In genomic region chr8:13188052-13188555, GRCm38 (mm10) we compare ENCODE assay signal across 24 mouse cellular contexts. TPM values are rescaled to one million over a fixed set of nuclear protein-coding genes. Genes with fewer than 3 reads are reported as not detected.
"Had no signal": no experiment of that assay in that cellular context is flagged by ENCODE, and none has a peak within 500 bp of the region (broad histone marks: within the 10 kb centered on the region; RNA-seq: fewer than 3 reads in every experiment).

No protein-coding gene starts in this region.

- H3K4me1 ChIP-seq: heart, embryonic 10.5 days; heart, embryonic 12.5 days; hindbrain, embryonic 10.5 days; hindbrain, embryonic 12.5 days; intestine, embryonic 15.5 days; kidney, embryonic 15.5 days; limb, embryonic 13.5 days; limb, embryonic 15.5 days had no signal

- H3K9ac ChIP-seq: heart, embryonic 12.5 days; hindbrain, embryonic 12.5 days; hindbrain, embryonic 14.5 days; intestine, embryonic 15.5 days; kidney, embryonic 15.5 days; limb, embryonic 13.5 days; limb, embryonic 15.5 days had no signal

- H3K27me3 ChIP-seq: heart, embryonic 12.5 days; hindbrain, embryonic 12.5 days; intestine, embryonic 15.5 days; kidney, embryonic 15.5 days; limb, embryonic 13.5 days; limb, embryonic 15.5 days had no signal

- H3K4me3 ChIP-seq: heart, embryonic 10.5 days; heart, embryonic 12.5 days; hindbrain, embryonic 10.5 days; hindbrain, embryonic 12.5 days; intestine, embryonic 15.5 days; kidney, embryonic 15.5 days; limb, embryonic 13.5 days; limb, embryonic 15.5 days had no signal

- ATAC-seq: hindbrain, embryonic 16.5 days; inflammation-experienced regulatory T-cells, adult 6 months; intestine, embryonic 15.5 days; intestine, postnatal 0 days had no signal

- H3K4me2 ChIP-seq: heart, embryonic 12.5 days; hindbrain, embryonic 12.5 days; hindbrain, embryonic 14.5 days; intestine, embryonic 15.5 days; kidney, embryonic 15.5 days; limb, embryonic 13.5 days; limb, embryonic 15.5 days had no signal

- DNase-seq: gastrocnemius, postnatal 25 days; heart, adult 18-20 months; heart, postnatal 10 days; heart, postnatal 4 days; kidney, adult 18-20 months; kidney, adult 8-10 months; kidney, postnatal 14 days; layer of hippocampus, adult 9-11 months; layer of hippocampus, postnatal 36 days; left cerebral cortex, postnatal 4 days had no signal

- H3K27ac ChIP-seq: heart, embryonic 10.5 days; hindbrain, embryonic 10.5 days; hindbrain, embryonic 12.5 days; hindbrain, embryonic 14.5 days; intestine, embryonic 15.5 days; kidney, embryonic 15.5 days; kidney, postnatal 0 days; limb, embryonic 13.5 days; limb, embryonic 15.5 days had no signal

- H3K9me3 ChIP-seq: heart, embryonic 10.5 days; heart, embryonic 12.5 days; hindbrain, embryonic 10.5 days; hindbrain, embryonic 12.5 days; intestine, embryonic 15.5 days; kidney, embryonic 15.5 days; limb, embryonic 13.5 days; limb, embryonic 15.5 days had no signal

RNA-seq across cellular contexts. Expression of gene Grtp1, which starts 12.3 kb away (rescaled TPM):
- total RNA-seq: granulocyte monocyte progenitor cell, adult 5-6 weeks had no signal
